Mouse (Mus musculus) telencephalon, adult 2 months (tissue): ENCODE data around the gene Fgf12.

Experiments used
- DNase-seq: peaks from one replicate; pipeline ENCODE4 v3.0.0-alpha.2; 2011; ENCODE audit warnings: low read depth, low spot score

Gene Fgf12

DNA sequence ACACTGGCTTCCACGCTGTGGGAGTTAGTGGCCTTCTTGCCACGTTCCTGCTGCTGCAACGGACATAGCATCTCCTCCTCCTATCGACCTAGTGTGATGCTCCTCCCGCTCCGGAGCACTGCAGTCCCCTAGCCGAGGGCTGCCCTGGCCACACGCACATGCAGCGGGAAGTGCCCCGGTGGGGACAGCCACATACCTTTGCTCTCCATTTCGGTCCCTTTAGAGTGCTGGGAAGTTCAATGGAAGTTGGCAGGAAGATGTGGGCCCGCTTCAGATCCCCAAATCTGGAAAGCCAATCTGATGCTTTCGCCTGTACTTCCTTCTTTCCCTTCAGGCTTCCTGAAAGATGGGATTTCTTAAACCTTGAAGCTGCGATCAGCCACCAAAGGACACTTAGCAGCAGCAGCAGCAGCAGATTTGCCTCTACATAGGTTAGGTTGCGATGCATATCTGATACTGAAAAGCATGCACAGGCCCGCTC, at the start of gene Fgf12:
Gene Fgf12 (minus strand): TSS at position 431 of the 481 bp plus-strand sequence.
- no peak for DNase-seq

DNA sequence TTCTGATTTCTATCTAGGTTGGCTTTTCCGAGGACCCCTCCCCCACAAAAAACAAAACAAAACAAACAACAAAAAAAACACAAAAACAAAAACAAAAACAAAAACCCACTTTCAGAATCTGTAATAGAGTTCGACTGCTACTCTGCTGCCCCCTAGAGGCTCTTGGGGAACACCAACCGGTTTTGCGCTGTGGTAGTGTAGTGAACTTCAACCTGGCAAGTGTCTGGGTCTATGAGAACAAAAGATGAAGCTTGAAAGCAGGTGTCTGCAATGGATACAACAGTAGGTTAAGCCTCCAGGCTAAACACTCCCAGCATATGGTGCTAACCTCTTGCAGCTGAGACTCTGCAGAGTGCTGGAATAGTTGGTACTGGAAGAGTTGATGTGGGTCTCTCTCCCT, 40.2 kb upstream of the Fgf12 start:
- DNase-seq = peak; percentile 19

DNA sequence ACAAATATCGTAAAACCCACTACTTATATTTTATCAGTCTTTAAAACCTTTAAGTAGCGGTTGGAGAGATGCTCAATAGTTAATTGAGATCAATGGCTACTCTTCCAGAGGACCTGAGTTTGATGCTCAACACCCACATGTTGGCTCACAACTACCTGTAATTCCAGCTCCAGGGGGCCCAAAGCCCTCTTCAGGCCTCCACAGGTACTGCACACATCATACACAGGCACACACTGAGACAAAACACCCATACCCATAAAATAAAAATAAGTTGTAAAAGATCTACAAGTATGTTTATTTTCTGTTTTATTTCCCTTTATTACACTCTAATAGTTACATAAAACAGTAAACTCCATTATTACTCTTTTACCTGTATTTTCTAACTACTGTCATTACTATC, 17.4 kb upstream of the Fgf12 start:
- no peak for DNase-seq

DNA sequence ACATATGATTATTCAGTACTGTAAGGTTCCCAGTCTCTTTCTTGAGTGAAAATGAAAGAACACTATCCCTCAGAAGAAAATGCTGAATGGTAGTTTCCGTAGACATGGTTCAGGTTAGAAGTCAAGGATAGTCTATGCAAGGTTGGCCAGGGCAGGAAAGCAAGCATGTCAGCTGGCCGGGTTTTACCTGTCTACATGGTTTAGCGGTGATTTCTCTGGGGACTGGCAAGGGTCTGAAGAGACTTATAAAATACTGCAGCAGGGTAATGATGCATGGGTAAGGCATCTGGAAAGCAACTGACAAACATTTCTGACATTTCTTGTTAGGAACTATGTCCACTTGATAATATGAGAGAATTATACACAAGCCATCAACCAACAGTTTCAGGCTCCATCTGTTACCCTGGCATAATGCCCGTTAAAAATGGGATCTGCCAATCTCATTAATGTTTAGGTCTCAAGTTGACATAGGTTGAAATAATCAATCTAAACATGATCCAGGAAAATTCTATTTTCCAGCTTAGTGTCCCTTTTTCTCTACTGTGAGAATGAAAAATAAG, 8.6 kb upstream of the Fgf12 start:
- no peak for DNase-seq

DNA sequence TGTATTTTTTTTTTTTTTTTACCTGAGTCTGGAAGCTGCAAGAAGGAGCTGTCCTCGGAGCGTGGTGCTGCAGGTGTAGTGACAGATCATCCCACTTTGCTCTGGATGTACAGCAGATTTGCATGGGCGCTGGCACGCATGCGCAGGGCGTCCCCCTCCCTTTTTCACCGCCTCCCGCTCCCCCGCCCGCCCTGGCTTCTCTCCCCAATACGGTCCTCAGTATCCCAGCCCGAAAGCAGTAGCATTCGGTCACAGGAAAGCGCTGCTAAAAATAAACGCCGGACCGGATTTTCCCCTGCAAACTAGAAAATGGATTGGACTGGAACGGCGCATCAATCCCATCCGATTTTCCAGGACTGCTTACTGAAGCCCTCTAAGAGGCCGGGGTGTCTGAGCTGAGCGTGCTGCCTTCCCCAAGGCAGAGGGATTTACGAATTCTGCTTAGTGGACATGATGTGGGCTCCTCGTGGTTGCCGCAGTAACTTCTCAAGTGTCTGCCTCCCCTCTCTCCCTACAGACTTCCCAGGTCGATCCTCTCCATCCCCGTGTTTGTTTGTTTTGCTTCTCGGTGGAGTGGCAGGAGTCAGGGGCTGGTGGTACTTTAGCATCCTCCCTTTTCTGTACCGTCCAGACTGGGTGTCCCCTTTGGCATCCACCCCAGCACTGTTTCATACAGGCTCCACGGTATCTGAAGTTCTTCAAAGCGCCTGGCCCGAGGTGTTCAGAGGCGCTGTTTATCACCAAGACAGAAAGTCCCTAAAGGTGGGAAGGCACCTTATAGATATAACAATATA, 453 bp upstream of the Fgf12 start:
- DNase-seq = peak; percentile 92

DNA sequence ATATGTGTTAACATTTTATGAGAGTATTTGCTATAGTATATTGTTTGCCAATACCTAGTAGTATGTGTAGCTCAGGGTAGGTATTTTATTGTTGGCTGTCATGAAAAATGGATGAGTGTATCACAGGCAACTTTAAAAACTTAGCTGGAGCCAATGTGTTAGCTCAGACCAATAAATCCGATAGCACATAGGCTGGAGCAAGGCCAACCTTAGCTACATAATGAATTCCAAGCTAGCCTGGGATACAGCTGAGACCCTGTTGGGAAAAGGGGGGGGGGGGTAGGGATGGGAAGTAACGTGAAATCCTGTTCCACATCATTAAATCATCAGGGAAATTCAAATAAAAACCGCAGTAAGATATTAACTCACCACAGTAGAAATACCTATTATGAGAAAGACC, 18.4 kb downstream of the Fgf12 start:
- DNase-seq = no peak

DNA sequence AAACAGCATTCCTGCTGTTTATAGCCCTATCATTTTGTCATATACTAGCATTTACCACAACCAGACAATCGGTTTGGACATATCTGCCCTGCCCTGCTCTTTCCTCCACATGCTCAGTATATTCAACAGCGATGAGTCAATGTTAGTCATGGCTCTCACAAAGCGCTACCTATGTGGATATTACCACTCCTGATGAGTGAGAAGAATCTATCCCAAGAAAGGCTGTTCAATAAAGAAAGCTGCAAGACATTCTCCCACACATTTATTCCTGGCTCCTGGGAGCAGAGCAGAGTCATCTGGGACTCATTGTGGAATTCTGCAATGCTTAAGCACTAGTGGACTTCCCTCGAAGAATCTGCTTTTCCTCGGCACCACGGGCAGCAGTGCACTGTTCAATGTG, 26.1 kb downstream of the Fgf12 start:
- peak; percentile 12 for DNase-seq

DNA sequence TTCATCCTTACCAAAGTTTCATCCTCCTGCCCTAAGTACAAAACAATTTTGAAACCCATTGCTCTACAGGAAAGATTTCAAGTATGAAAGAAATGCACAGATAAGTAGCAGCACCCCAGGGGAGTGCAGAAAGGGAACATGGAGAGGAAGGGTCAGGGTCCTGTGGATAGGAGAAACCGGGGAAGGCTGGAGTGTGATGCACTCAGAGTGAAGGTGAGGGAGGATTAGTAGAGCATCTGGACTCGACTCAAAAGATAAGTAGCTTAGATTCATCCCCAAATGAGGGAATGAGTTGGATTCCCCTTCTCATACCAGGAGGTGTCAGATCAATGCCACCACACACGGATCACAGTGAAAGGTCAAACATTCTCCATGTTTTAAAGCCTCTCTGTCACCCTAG, 46.2 kb downstream of the Fgf12 start:
- no peak for DNase-seq

DNA sequence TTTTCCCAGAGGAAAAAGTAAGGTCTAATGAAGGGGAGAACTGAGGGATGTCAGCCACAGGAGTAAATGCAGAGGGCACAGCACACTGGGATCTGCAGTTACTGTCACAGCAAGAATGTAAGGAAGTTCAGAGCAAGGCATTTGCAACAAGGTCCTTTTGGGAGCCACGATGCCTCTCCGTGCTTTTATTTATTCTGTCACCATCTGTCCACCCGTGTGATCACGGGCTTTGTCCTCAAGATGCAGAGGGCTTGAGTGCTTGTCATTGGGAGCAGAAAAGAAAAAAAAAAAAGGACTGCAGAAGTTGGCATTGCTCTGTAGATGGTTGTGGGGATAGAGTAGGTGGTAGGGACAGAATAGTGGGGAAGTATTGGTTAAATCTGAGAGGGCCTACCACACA, 52.5 kb downstream of the Fgf12 start:
- no peak for DNase-seq

DNA sequence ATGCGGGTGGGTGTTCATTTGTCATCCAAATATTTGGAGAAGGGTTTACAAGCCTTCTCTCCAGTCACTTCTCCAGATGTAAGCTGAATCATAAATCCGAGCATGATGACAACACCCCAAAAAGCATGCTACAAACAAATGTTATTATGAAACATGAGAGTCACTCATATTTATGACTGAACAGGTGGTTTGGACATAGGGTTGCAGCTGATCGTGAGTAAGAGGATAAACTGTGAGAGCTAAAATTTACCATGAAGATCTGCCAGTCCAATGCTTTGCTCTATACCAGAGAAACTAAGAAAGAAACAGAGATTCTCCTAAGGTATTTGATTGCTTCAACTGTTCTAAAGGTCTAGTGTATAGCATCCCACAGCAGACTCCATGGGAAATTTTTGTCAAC, 56.0 kb downstream of the Fgf12 start:
- no peak for DNase-seq

DNA sequence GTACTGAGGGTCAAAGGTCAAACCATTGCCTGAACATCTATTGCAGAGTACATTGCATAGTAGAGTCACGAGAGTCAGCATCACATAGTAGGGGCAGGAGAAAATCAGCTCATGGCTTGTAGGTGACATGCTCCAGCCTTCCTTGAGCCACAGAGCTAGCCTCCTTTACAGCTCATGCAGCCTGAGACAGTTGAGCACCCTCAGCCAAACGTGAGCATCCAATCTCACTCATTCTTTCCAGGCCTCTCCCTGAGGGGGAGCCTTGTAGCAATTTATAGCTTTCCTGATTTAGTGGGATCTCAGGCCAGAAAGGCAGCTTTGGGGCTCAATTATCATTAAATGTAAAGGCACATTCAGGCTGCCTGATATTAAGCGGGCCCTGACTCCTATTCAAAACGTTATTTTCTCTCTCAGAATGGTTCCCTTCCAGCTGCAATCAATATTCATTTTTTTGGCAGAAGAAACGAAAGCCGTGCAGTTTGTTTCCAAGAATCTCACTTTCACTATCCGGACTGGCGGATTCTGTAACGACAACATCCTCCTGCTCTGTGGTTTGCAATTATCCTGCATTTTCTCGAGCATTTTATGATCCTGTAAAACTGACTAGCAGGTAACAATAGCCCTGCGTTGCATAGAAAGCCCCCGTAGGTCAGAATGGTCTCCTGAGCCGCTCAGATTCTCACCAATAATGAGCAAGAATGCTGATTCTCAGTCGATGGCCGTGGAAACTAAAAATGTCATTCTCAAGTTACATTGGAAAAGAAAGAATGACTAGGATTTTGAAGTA, 58.6 kb downstream of the Fgf12 start:
- DNase-seq = peak; percentile 32

DNA sequence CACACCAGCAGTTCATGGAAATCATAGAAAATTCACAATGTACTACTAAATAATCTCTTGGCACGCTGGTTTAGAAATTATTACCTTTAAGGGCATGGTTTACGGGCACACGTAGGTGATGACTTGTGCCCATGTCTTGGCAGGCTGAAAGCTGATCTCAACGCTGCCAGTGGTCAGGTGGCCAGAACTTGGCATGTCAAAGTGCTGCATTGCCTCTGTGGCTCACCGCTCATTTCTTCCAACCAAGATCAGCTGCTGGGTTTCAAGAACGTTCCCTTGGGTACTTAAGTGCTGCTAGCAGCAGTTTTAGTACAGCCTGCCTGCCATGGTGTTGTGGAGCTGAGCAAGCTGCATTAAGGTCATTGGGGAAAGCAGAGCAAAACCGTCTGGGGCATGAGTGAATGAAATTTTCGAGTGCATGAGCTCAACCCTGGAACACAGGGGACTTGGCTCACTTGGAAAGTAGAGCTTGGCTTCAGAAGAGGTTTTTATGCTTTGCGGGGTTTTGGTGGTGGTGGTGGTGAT, 63.9 kb downstream of the Fgf12 start:
- no peak for DNase-seq

DNA sequence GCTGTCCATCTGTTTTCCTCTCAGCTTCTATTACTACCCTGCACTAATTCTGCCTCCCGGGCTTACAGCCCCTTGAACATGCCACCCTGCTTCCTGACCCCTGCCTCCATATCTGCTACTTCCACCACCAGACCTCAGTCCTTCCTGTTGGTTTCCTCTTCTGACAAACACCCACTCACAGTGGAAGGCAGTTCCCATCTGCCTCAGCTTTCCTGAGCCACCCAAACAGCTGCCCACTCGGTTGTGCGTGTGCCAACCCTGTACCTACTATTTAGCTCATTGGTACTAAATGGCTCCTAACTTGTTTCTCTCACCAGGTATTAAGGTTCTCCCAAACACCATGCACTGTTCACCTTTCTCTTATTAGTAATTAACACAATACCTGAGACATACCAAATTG, 71.2 kb downstream of the Fgf12 start:
- DNase-seq = peak; percentile 36

DNA sequence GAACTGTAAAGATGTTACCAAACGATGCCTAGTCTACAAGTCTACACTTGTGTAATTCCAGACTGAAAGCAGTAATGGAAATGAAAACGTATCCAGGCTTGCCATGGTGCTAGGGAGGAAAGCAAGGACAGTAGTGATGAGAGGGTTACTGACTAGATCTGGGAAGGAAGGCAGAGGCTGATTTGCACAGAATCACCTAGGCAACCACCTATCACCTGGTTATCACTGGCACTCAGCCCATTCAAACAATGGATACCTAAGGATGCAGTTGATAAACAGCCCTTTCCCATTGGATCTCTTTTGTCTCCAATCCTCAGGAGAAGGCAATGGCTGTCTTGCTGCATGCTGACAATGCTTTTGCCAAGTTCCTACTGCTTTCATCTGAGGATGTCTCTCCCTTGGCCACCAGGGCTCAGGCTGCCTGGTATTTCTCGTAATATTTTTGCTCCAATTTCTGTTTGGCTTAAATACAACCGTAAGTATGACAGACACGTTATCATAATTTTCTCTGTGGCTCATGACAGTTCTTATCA, 84.0 kb downstream of the Fgf12 start:
- DNase-seq = no peak

DNA sequence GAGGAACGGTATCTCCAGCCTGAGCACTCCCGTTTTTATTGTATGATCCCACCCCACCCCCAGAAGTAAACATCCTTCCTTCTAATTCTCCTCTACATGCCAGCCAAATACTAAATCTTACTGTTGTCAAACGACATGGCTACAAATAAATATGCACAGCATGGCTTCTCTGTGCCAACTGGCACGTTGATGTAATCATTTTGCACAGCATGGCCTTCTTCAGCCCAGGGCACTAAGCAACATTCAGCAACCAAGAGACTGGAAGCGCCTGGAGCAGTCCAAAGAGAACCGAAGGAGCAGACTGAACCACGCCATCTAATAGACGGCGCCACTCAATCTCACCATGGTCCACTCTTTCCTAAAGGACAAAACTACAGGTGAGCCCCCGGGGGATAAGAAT, 100.2 kb downstream of the Fgf12 start:
- no peak for DNase-seq

DNA sequence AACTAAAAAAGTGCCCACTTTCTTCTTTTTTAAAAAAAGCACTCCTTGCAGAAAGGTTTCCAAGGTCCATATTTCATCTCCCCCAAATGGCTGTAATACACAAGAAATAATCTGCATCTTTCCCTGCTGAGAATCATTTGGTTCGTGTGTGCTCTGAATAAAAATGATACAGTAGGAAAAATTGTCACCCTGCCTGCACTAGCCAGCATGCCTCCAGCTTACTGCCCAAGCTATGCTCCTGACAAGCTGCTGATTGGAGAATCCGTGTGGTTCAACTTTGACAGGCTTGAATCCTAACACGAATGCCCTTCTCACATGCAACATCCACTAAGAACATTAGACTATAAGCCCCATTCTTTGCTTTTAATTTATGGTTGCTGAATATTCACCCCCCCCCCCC, 102.3 kb downstream of the Fgf12 start:
- no peak for DNase-seq

DNA sequence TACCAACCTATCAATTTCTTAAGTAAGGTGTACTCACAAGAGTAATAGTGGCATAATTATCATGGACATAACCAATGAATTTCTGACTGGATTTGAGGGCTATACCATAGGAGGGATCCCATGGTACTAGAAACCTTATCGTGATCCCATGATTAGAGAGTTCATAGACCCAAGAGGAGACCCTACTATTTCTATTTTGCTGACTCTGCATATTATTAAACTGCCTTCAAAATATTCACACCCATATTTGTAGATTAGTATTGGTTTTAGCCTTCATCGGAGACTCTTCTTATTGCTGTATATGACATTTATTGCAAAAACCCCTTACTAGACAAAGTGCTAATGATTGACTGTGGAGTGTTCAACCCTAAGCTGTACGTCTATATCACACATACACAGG, 107.8 kb downstream of the Fgf12 start:
- DNase-seq = no peak

DNA sequence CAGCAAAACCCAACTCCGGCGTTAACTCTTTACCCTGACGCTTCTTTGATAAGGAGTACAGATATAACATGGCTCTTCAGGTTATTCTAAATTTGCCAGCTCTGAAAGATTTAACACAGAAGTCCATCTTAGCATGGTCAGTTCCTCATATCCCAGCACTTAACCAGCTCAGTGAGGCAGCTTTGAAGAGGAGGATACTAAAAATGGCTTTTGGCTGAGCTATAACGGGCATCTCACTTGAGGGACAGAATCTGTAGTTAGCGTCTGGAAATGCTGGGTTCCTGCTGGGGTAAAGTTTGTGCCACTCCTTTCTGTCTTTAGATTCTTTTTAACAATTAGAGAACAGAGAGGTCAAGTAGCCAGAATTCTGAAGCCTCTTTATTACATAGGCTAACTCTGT, 121.1 kb downstream of the Fgf12 start:
- DNase-seq = peak; percentile 62

DNA sequence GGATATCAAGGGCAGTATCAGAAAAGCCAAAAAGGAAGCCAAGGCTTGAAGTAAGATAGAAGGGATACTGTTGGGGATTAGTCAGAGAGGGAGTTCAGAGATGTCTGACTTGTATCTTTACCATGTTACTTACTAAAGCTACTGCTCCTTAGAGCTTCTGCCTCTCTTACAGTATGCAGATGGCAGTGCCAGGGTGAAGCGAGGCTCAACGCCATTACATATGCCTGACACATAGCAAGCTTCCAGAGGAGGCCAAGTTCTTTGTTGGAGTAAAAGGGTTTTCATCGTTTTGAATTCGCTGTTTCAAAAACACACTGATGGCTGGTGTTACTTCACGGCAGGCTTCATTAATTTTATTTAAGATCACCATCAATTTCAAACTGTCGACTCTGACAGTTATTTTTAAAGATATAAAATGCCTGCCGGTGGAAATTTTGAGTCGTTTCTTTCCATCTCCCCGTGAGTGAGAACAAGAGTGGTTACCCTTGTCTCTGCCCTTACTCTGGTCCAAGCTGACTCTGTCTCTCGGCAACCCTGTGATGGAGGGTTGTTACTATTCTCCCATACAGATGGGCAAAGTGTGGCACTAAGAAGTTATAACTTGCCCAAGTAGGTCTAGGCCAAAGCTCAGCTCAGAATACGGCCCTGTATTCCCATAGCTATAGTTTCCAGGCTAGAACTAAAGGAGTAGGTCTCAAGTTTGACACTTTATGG, 121.9 kb downstream of the Fgf12 start:
- DNase-seq = no peak

DNA sequence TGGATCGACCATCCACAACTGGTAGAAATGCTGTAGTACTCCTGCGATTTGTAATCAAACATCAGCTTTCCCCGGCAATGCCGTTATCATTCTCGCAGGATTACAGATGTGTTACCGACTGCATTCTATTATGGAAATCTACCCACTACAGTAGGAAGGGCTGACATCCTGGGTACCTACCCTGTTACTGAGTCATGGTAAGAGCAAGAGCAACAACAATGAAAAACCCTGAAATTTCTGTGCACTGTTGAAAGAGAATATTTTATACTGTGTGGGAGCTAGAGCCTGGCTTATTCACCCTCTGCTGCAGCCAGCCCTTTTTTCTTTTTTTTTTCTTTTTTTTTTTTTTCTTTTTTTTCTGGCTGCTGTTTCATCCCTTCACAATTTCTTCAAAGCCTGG, 126.6 kb downstream of the Fgf12 start:
- DNase-seq = no peak

DNA sequence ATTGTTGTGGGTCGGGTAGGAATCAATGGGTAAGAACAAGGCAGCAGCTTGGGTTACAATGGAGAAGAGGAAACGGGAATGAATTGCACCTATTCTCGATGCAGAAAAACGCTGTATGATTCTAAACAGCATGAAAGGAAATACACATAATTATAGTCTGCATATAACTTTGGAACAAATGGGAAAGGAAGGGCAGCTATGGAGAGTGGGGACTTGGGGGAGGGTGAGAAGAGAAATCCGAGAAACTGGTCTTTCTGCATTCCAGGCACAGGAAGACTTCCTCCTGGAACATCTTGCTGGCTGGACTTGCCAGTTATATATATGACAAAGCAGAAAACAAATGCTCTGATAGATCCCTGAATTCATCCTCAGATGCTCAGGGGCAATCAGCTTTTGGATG, 127.2 kb downstream of the Fgf12 start:
- no peak for DNase-seq

DNA sequence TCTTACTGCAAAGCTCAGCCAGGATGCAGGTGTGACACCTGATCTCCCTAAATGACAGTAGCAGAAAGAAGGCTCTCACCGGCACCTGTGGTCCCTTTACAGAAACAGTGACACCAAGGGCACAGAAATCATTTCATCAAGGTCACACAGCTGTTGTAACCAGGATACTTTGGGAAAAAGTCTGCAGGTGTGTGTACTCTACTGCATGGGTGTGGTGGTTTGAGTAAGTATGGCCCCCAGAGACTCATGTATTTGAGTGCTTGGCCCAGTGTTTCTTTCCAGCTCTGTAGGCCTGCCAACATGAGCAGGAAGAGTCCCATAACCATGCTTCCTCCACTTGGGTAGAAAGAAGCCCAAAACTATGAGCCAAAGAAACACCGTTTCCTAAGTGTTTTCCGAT, 138.5 kb downstream of the Fgf12 start:
- no peak for DNase-seq
